Mouse (Mus musculus) lung, adult 18-20 months (tissue): Measurements from ENCODE around the gene Gpc5.

ENCODE experiments used
- DNase-seq, 2 experiments: peaks; one replicate each; pipeline ENCODE4 v3.0.0; 2022; ENCODE audit warnings: mixed read lengths in 2 of 2

The Gpc5 gene

DNA sequence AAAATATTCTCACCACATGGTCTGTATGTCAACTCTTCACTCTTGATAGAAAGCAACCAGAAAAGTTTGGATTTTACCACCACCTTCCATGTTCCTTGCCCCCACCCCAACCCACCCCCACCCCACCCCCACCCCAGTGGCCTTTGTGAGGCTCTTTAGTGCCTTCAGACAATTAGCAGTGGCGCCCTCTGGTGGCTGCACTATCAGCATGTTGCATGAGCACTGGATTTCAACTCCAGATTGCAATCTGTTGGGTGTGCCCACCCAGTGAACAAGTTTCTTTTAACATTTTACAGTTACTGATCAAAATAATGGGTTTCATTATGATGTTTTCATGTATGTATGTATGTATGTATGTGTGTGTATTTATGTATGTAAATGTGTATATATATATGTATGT is 279.1 kb downstream of the Gpc5 start:
- DNase-seq: peak in 1 of 2 experiments; percentile 4

DNA sequence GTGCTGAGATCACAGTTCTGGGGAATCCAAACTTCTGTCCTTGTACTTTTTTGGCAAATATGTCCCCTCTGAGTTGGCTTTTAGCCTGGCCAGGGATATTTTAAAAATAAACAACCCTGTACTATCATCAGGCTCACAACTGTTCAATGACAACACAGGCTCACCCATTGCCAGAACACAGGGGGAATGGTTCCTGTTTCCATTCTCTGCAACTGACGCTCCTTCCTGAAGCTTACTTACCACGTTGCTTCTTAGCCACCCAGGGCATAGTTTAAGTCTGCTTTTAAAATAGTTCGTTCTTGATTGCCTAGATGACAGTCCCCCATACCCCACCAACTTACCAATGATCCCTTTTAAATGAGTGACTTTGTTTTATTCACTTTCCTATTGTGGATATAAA is 299.8 kb downstream of the Gpc5 start:
- no peak for DNase-seq

DNA sequence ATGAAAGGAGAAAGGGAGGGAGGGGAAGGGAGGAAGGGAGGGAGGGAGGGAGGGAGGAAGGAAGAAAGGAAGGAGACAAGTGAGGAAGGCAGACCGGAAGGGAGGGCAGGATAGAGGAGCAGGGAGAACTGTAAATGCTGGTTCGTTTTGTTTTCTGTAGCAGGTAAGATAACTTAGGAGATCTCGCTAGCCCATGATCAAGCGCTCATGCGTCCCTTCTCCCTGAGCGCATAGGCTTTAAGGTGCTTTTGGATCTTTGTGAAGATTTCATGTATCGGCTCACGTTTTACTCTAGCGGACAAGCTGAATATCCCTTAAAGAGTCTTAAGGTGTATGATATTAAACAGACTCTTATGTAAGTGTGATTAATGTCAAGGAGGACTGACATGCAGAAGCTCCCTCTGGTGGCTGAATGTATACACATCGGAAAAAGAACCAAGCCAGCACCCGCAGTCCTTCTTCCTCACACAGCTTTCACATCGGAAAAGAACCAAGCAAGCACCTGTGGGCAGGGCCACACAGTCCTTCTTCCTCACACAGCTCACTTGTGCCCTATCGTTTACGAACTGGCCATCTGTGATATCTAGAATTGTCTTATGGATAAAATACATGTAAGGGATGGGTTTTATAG is 301.0 kb downstream of the Gpc5 start:
- peak in 1 of 2 experiments; percentile 6 for DNase-seq

DNA sequence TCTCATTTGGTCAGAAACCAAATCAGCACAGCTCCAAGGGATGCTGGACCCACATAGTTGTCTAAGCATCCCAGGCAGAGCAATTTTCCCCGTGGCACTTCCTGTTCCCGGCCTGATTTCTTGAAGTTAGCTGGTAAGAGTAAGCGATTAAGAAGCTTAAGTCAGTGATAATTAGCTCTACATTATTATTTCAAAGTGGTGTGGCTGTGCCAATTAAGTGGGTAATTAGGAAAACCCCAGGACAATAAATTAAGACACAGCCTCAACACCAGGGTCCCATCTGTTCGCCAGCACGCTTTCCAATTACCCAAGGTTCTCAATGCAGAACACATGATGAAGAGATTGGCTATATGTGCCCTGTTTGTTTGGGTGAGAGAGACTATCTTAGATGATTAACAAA is 314.6 kb downstream of the Gpc5 start:
- no peak for DNase-seq

DNA sequence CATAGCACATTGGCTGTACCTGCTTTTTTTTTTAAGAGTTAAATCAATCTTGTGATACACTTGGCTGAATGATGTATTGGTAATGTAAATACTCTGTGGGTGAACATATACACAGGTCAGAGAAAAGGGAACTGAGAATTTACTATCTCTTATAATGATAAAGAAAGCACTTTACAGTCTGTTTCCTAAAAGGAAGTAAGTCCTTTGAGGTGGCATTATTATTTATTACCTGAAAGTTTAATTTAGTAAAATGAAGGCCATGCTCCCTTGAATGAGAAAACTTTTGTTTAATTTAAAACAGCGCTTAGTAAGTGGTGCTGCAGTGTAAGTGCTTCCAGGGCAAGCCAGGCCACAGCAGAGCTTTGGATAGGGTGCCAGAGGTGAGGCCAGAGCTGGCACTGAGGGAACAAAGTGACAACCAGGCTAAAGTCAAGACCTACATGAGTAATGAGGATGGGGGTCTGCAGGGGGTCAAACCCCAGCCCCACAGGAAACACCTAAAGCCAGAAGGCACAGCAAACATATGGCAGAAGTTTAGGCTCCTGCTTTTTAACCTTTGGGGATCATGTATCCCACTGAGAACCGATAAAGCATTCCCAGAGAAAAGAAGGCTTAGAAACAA is 315.4 kb downstream of the Gpc5 start:
- no peak for DNase-seq

DNA sequence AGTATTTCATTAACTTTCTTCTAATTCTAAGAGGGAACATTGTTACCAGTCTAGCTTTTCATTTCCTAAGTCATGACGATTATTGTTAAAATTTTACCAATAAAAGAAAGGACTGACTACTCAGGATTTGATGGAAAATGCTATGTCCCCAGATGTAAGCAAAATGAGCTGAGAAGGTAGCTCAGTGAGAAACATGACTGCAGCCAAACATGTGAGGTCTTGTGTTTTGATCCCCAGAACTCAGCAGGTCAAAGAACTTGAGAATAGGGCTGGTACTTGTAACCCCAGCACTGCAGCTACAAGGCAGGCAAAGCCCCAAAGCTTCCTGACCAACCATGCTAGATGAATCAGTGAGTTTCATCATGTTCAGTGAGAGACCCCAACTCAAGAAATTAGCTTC is 318.9 kb downstream of the Gpc5 start:
- no peak for DNase-seq

DNA sequence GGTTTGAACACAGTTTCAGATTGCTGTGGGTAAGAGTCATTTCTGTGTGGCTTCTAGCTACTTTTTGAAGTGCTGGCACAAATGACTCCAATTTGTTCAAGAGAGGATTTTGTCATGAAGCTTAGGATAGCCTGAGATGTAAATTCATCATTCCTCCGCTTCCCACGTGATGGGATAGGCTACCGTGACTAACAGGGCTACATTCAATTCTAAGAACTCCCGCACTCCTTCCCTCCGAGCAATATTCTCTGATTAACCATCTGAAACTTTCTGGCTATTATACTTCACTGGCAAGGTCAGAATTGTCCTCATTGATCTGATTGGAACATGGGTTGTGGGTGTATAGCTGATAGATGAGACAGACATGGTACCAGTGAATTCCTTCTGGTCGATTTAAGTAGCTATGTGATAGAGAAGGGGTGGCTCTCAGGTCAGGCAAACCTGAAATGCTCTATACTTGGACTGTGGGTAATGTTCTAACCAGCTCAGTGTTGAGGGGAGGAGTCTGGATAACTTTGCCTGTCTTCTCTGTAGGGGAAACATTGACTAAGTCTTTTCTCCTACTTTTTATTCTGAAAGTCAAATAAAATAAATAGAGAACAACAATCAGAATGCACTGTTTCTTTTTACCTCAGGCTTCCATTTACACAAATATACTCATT is 319.6 kb downstream of the Gpc5 start:
- DNase-seq: no peak

DNA sequence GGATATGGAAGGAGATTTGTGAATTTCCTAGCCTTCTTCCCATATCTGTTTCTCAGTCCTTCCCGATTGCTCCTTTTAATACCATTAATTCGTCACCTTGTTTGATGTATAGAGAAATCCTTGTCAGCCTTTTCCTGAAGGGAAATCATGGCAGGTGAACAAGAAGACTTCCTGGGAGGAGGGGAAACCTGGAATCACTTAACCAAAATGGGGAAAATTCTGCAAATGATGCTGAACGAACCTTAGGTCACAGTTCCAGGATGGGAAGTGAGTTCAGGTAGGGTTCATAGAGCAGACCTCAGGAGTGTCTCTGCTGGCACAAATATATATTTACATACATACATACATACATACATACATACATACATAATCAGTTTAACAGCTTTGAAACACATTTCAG is 320.8 kb downstream of the Gpc5 start:
- no peak for DNase-seq

DNA sequence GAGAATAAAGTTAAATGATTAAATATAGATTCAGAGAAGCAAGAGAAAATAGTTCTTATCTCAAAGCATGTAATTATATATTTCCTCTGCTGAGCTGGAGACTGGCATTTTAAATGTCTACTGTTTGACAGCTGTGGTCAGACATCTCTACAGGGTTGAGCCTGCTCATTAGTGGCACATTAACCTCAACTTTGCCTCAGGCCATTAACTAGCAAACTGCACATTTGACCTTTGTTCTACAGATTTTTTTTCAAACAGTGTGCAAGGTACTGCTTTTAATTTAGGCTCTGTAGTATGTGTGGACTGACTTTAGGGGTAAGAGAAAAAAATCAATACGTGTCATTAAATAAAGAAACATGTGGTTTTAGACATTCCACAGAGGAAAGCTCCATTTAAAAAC is 321.4 kb downstream of the Gpc5 start:
- no peak for DNase-seq

DNA sequence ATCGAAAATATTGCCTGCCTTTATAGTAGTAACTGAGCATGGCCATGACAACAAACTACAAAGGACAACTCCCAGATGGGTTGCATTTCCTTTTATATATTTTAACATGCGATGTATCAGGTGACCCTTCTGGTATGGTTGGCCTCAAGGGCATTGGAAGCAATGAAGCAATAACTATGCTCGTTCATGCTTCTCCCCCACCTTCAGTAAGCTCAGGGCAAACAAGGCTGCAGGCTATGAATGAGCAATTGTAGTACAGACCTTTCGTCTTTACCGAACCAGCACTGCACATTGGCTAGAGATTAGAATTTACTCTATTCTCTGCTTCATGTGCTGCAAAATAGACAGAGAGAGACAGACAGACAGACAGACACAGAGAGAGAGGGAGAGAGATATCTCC is 322.5 kb downstream of the Gpc5 start:
- DNase-seq: no peak

DNA sequence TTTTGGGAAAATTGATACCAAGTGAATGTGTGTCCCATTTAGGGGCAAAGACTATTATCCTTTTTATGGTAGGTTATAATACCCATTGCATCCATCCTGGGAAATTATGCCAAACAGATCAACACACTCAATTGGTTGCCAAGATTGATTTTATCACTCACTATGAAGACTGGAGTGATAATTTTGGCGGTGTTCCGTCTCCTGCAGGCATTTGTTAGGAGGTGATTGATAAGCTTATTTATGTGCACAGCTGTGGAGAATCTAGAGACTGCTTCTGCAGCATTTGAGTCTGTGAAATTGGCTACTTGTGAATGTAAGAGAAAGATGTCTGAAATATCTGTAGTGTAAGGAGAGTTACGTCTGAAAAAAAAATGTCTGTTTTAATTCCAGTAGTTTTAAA is 340.0 kb downstream of the Gpc5 start:
- DNase-seq: no peak

DNA sequence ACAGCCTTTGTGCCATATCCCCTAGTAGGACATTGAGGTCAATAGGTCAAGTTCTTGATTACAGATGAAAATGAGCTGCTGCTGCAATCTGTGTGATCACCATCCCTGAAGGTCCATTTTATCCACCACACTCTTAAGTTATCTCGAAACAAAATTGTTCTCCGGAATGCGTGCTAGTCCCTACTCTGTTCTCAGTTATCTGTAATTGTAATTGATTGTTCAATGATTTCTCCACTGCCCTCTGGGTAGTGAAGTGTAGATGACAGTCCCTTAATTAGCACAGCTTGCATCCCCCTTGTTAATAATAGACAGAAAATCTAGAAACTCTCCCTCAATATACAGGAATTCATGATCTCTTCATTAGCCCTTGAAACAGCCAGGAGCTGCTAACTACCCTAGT is 340.4 kb downstream of the Gpc5 start:
- no peak for DNase-seq

DNA sequence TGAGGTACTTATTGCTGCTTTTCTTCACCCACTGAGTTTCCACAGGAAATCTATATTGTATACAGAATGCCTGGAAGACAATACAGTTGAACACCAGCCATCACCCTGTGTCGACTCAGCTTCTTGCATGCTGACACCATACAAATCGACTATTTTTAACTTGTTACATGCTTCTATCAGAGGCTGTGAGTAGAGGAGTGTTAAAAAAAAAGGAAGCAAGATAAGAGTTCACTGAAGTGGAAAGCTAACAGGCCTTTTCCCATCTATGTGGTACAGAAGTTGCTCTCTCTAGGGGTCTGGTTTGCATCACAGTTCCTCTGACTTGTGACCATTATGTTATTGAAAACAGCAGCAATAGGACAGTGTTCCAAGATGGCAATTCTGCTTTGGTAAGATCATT is 344.6 kb downstream of the Gpc5 start:
- DNase-seq: no peak

DNA sequence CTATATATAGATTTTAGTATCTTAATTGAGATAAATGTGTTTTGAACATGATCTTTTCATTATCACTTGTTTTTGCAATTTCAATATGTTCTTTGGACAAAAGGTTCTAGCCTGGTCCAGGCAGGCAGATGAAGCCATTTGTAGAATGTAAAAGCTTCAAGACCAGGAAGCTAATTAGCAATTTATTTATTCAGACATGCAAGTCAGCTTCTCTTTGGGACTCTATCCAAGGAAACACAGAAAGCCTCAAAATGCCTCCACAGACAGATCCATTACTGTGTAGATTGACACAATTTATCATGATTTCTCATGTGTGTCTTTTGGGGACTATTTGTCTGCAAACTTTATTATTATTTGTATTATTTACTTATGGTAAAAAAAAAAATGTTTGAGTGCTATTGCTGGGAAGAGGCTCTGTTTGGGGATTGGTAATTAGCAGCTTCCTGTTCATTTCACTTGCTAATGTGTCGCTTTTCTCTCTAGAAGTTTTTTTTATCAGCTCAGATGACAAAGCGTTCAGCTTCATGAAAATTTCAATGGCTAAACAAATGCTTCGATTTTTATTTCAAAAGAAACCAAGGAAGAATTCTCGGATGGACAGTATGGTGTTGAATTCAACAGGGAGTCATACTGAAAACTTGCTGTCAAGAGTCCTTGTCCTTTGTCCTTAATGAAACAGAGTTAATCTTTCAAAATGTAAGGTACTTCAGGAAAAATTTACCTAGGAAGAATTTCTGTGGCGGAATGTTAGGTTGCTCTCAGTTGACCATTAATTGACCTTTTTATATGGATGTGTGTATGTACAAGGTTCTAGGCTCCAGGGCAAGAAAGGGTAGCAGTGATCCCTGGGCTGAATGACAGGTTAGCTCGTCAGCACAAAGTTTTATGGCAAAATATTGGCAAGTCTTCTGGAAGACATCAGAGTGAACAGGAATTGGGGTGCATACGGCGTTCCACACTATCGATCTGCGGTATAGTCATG is 353.1 kb downstream of the Gpc5 start:
- DNase-seq: no peak

DNA sequence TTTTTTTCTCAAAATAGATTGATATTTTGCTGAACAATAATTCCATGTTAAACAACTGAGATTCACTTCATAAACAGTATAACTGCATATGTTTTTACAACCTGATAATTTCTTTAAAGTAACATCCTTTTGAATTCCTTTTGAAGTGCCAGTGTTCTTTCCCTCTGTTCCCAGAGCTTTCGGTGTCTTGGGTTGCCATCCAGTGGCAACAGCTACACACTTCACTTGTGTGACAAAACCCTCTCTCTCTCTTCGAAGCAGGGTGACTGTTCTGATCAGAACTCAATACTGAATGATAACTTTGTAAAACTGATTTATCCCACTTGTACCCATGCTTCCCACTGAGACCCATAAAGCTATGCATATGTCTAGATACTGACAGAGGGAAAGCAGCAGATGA is 358.9 kb downstream of the Gpc5 start:
- no peak for DNase-seq

DNA sequence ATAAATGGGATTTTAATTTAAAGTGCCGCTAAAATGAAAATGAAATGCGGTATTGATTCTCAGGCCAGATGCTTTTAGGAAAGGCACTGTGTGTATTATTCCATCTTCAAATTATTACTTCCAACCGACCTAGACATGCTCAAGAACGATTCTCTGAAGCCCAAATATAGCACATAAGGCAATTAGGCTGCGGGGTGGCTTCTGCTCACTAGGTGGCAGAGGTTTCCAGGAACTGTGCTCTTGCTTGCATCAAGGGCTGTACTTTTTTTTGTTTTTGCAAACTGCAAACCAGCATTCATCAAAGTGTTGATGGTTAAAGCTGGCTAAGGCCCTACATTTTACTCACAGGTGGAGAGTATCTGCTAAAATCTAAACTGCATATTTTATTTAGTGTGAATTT is 375.9 kb downstream of the Gpc5 start:
- DNase-seq: no peak

DNA sequence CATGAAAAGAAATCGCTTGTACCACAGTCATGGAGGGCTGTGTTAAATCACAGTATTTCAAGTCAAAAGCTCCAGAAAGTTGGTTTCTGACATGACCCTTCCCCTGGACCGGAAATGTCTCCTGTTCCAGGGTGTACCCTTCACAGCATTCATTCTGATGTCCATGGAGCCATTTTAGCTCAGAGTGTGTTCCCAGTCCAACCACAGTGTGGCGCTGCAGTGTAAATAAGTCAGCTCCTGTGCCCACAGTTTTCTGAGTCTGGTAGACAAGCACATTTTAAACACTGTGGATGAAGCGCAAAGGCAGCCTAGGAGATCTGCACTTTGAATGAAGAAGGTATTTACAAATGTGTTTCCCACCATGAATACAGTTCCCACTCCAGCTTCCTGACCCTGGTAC is 383.2 kb downstream of the Gpc5 start:
- DNase-seq: no peak

DNA sequence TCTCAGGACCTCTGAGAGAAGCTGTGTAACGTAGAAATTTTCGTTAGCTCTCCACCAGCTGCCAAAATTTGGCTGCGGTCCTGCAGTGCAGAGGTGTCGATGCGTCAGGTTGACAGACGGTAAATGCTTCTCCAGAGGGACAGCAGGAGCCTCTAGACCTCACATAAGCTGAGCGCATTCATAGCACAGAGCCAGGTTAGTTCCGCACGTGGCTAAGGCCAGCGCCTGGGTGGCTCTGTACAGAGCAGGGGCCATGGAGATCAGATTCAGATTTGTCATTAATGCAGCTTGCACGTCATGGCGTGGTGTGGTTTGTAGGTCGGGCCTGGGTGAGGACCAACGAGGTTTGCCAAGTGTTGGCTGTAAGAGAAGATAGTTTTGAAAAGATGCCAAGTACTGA is 385.3 kb downstream of the Gpc5 start:
- DNase-seq: no peak

DNA sequence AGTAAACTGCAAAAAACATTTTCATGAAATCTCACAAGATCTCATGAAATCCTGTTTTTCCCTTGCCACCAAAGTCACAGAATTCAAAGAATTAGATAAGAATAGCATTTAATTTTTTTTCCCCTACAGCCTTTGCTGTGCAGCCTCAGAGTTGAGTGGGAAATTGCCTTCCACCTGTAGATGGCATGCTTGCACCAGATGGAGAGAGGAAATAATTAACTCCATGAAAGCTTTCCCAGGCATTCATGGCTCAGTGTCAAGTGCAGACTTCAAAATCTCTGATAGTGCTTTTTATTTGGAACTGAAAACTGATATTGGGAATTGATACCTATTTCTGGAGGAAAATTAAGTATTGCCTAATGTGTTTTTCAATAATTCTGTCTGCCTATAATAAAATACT is 393.1 kb downstream of the Gpc5 start:
- no peak for DNase-seq

DNA sequence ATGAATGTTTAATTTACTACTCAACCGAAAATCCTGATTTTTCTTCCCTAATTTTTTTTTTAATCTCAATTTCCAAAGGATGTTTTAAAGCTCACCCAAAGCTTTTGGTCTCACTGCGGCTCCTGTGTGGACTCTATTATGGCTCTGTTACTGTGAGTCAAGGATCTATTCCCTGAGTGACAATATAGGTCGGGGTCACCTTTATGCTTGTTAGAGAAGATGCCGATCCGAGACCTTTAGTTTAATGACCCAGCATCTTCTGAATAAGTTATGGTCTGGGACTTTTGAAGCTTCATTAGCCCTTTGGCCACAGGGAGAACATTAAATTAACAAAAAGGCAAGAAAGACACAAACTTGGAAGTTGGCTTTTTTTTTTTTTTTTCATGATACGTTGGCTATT is 408.8 kb downstream of the Gpc5 start:
- DNase-seq: no peak

DNA sequence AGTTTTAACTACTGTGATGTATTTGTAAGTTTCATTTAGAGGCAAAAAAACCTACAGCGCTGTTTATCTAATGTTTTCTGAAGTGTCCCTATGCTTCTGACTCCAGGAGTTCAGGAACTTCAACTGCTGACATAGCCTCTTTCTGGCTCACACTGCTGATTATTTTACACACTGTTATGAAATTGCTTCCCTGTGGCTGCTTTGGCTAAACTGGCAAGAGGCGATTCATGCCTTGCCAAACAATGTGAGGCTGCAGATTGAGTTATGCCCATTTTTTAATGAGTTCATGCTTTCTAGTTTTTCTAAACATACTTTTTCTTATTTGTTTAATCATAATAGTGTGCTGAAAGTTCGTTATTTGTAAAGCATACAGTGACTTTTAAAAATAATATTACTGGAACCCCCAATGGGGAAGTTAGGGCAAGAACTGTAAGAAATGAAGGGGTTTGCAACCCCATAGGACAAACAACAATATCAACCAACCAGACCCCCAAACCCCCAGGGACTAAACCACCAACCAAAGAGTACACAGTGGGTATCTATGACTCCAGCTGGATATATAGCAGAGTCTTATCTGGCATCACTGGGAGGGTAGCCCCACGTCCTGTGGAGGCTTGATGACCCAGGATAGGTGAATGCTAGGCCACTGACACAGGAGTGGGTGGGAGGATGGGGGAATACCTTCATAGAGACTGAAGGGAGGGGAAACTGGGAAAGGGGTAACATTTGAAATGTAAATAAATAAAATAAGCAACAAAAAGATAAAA is 454.7 kb downstream of the Gpc5 start:
- DNase-seq: no peak

DNA sequence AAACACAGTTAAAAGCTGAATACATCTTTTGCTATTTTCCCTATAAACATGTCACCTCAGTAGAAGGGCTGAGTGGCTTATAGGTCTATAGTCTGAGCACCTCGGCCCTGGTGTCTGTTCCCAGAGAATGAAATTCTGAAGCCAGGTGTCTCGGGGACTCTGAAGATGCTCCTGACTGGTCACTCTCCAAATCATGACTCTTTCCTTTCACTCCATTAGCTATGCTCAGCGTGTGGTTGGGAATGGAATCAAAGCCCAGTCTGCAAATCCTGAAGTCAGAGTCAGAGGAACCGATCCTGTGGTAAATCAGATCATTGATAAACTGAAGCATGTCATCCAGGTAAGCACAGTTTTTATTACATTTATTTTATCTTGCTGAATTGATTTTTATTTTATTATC is 460.0 kb downstream of the Gpc5 start:
- no peak for DNase-seq
